Mouse (Mus musculus) midbrain, embryonic 16.5 days (tissue): Measurements from ENCODE around the gene 1500009C09Rik. TPM values are rescaled to one million over a fixed set of nuclear protein-coding genes. Genes with fewer than 3 reads are reported as not detected.

Source experiments
- ATAC-seq: fragments of 200-750 bp; cut with Nextera tagmentation; 2 replicates; pipeline ENCODE4 v1.8.0; 2017; ENCODE audit warnings: moderate TSS enrichment
- H3K27ac ChIP-seq: fragments of 300-500 bp; sonication (generic); 2 replicates; pipeline ENCODE4 v1.5.1; 2014; ENCODE audit warnings: mild to moderate bottlenecking, low read length, mixed read lengths
- H3K27me3 ChIP-seq: fragments of 300-500 bp; sonication (generic); 2 replicates; pipeline ENCODE4 v1.6.1; 2014; ENCODE audit warnings: low read depth, low read length, mixed read lengths; ENCODE audit not compliant: control insufficient read depth, insufficient read depth
- H3K36me3 ChIP-seq: fragments of 300-500 bp; sonication (generic); 2 replicates; pipeline ENCODE4 v1.6.1; 2014; ENCODE audit warnings: mild to moderate bottlenecking, low read length, moderate library complexity, mixed read lengths; ENCODE audit not compliant: control insufficient read depth, insufficient read depth
- H3K4me1 ChIP-seq: fragments of 300-500 bp; sonication (generic); 2 replicates; pipeline ENCODE4 v1.6.1; 2014; ENCODE audit warnings: mild to moderate bottlenecking, low read length, mixed read lengths; ENCODE audit not compliant: control insufficient read depth, insufficient read depth
- H3K4me2 ChIP-seq: fragments of 300-500 bp; sonication (generic); 2 replicates; pipeline ENCODE4 v1.6.1; 2014; ENCODE audit warnings: mild to moderate bottlenecking, low read length, mixed read lengths
- H3K4me3 ChIP-seq: fragments of 300-500 bp; sonication (generic); 2 replicates; pipeline ENCODE4 v1.5.1; 2014; ENCODE audit warnings: low read depth, mild to moderate bottlenecking, low read length, moderate library complexity, mixed read lengths
- H3K9ac ChIP-seq: fragments of 300-500 bp; sonication (generic); 2 replicates; pipeline ENCODE4 v1.6.1; 2014; ENCODE audit warnings: low read depth, low read length, mixed read lengths
- H3K9me3 ChIP-seq: fragments of 300-500 bp; sonication (generic); replicated peaks from 2 replicates; pipeline ENCODE4 v1.6.1; 2014; ENCODE audit warnings: mild to moderate bottlenecking, low read length, mixed read lengths; ENCODE audit not compliant: control insufficient read depth, poor library complexity, severe bottlenecking
- WGBS: fragments of 180-500 bp; shearing (Covaris S2); extraction: QIAGEN DNeasy Blood & Tissue Kit; methylation state at CpG from one replicate; pipeline ENCODE4 v1.1.7; 2014; 5-methylcytosine and 5-hydroxymethylcytosine counted together
- polyA plus RNA-seq: library from polyadenylated mRNA; unstranded; fragments of >200 nt; fragmentation: Nextera tagmentation; extraction: Ambion mirVana; gene quantifications from 2 replicates; pipeline ENCODE4 v1.2.1, GENCODE M21; 2015

1500009C09Rik gene
- polyA plus RNA-seq, 1 experiment from 2014 or later: 21.0 TPM

DNA sequence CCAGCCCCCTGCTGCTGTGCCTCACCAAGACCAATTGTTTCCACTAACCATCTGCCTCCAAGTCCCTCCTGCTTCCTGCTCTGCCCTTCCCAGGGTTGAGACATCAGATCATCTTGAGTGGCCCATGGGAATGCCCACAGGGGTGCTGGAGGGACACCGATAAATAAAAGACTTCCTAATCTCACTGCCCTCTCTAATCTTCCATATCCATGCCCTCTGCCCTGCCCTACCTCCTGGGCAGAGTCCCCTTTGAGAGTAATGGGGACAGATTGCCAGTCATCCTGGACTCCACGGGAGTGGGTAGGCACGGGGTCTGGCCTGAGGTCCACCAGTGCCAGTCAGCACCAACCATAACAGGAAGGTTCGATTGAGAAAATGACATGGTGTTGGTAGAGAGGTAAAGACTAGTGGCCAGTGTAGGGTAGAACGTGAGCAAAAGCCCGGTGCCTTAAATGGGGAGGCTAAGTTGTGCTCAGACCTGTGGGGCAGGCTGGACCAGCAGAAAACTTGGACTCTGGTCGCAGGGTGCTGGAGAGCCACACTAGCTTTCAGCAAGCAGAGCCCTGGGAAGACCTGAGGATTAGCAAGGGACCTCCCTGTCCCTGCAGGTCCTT, 27.5 kb upstream of the 1500009C09Rik start:
- H3K27me3 ChIP-seq: no peaks in the 10 kb centered on the region; the same call in 1 of the 2 replicates
- ATAC-seq: no peak; the same call in 1 of the 2 replicates
- H3K4me1 ChIP-seq: peaks cover 5% of the 10 kb centered on the region; the same call in 1 of the 2 replicates
- no peak overlapping the region for H3K27ac ChIP-seq
- peak overlapping the region; percentile 69; the same call in 1 of the 2 replicates for H3K4me2 ChIP-seq
- no peaks in the 10 kb centered on the region for H3K36me3 ChIP-seq
- WGBS: 38% methylated on average over 7 of the region's 7 CpGs
- H3K9ac ChIP-seq: no peak overlapping the region
- no peak overlapping the region for H3K4me3 ChIP-seq
- no peaks in the 10 kb centered on the region for H3K9me3 ChIP-seq

DNA sequence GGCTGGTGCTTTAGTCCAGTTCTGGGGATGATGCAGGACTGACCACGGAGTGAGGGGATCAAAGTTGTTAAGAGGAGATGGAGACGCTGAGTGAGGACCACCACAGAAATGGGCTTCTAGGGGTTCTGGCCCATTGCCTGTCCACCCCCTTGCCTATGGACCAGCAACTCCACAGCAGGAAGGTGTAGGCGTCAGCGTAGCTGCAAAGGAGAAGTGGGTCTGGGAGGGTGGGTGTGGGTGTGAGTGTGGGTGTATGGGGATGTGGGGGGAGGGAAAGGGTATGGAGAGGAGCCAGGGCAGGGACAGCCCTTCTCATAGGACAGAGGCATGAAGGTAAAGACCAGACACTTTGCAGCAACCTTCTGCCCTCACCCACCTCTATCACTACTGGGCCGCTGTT, 26.4 kb upstream of the 1500009C09Rik start:
- Histone ChIP-seq H3K4me2 (no peak overlapping the region), H3K36me3 (no peaks in the 10 kb centered on the region), H3K4me3 (no peak overlapping the region), H3K27me3 (no peaks in the 10 kb centered on the region; the same call in 1 of the 2 replicates), H3K9ac (no peak overlapping the region), H3K9me3 (no peaks in the 10 kb centered on the region), H3K4me1 (peaks cover 5% of the 10 kb centered on the region; the same call in 1 of the 2 replicates), H3K27ac (no peak overlapping the region)
- 86% methylated on average over 5 of the region's 5 CpGs for WGBS
- ATAC-seq: no peak

DNA sequence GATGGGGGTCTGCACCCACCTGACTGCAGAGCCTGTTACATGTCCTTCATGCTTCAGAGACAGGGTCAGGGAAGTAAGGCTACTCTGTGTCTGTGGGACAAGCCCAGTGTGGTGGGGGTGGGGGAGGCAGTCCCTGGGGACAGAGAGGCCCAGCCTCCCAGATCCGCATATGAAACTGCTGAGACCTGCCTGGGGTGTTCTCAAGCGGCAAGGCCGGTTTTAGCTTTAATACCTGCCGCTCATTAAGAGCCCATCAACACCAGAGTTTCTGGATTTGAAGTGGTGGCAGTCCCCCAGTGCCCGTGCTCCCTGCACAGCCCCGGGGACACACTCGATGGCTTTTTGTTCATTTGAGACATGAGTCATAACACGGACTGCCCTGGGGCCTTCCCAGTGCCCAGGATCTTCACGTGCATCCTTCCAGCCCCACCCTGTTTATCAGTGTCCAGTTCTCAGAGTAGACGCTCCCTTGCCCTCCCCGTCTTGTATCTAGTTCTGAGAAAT, 22.6 kb upstream of the 1500009C09Rik start:
- no peaks in the 10 kb centered on the region for H3K9me3 ChIP-seq
- 43% methylated on average over 11 of the region's 11 CpGs for WGBS
- 0 out of 2 replicates have a peak overlapping the region, but pooled peaks have one; percentile 20 for H3K9ac ChIP-seq

DNA sequence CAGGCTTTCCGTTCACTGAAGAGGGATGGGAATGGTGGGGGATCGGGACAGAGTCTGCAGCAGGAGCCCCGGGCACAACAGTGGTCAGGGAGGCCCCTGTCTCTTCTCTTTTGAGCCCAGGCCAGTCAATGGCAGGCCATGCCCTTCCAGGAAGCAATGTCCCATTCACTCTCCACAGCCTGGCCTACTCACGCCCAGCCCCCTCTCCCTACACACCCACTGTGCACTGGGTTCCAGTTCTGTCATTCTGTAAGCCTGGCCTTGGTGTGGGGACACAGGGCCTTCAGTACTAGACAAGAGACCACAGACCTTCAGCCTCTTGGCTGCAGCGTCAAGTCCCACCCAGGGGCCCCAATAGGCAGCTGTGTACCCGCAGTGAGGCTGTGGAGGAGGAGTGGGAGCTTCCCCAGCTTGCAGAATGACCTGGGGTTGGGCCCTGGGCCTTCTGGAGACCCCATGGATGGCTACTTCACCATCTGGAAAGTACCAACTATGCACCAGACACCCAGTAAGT, 22.0 kb upstream of the 1500009C09Rik start:
- no peak overlapping the region for H3K4me2 ChIP-seq
- no peaks in the 10 kb centered on the region for H3K36me3 ChIP-seq
- WGBS: 67% methylated on average over 6 of the region's 6 CpGs
- H3K27ac ChIP-seq: no peak overlapping the region
- no peak overlapping the region for H3K9ac ChIP-seq
- H3K27me3 ChIP-seq: no peaks in the 10 kb centered on the region
- ATAC-seq: no peak
- H3K4me1 ChIP-seq: no peaks in the 10 kb centered on the region
- no peak overlapping the region for H3K4me3 ChIP-seq
- no peaks in the 10 kb centered on the region for H3K9me3 ChIP-seq

More for the DNA sequence above, 22.6 kb upstream of the 1500009C09Rik start:
- no peaks in the 10 kb centered on the region for H3K36me3 ChIP-seq
- no peak for ATAC-seq
- no peaks in the 10 kb centered on the region for H3K27me3 ChIP-seq
- no peak overlapping the region for H3K27ac ChIP-seq
- no peak overlapping the region for H3K4me2 ChIP-seq
- H3K4me3 ChIP-seq: no peak overlapping the region
- H3K4me1 ChIP-seq: no peaks in the 10 kb centered on the region

- Histone ChIP-seq H3K36me3 (no peaks in the 10 kb centered on the region), H3K27me3 (no peaks in the 10 kb centered on the region), H3K4me3 (no peak overlapping the region), H3K9me3 (no peaks in the 10 kb centered on the region), H3K4me1 (no peaks in the 10 kb centered on the region), H3K9ac (no peak overlapping the region), H3K27ac (no peak overlapping the region), H3K4me2 (no peak overlapping the region)
- ATAC-seq: no peak
- WGBS: 76% methylated on average over 4 of the region's 4 CpGs
These were observed 21.1 kb upstream of the 1500009C09Rik start for GRCm38 (mm10) chr15:82231100-82231499.

DNA sequence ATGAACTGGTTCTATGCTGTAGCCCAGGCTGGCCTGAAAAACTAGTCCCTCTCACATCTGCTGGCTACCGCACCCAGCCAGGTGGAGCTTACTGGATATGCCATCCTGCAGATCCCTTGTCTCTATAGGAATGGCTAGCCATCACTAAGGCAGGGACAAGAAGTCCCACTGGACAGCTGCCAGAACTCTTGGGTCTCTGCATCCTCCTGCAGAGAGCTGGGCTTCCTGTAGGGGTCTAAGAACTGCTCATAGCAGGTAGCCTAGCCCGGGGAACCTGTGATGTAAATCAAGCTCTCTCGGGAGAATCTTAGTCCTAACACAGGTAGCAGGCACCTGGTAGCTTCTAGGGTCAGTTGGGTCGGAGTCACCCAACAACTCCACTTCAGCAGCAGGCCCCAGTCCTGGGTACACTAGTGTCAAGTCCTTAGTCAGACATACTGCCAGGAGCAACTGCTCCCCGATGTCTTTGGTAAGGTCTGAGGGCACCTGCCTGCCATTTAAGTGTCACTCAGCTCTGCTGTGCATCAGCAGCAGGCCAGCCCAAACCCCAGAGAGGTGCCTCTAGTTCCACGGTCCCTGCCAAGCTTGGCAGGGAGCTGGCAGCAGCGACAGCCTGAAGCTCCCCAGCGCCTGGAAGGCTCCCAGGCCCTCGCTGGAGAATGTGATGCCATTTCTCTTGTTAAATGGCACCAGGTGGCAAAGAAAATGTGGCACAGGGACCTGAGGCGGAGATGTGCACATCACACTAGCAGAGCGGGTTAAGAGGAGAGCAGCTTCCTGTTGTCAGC, 20.4 kb upstream of the 1500009C09Rik start:
- no peak for ATAC-seq
- WGBS: 63% methylated on average over 11 of the region's 11 CpGs
- no peak overlapping the region for H3K27ac ChIP-seq

GRCm38 (mm10) chr15:82232651-82233050, 19.5 kb upstream of the 1500009C09Rik start:
- no peak overlapping the region for H3K4me3 ChIP-seq
- WGBS: 69% methylated on average over 4 of the region's 4 CpGs
- ATAC-seq: no peak
- no peaks in the 10 kb centered on the region for H3K36me3 ChIP-seq
- H3K9ac ChIP-seq: no peak overlapping the region
- H3K27ac ChIP-seq: no peak overlapping the region
- no peaks in the 10 kb centered on the region for H3K4me1 ChIP-seq
- H3K9me3 ChIP-seq: no peaks in the 10 kb centered on the region
- no peak overlapping the region for H3K4me2 ChIP-seq
- no peaks in the 10 kb centered on the region for H3K27me3 ChIP-seq

More for the DNA sequence above, 20.4 kb upstream of the 1500009C09Rik start:
- H3K9me3 ChIP-seq: no peaks in the 10 kb centered on the region
- no peak overlapping the region for H3K4me2 ChIP-seq
- H3K4me3 ChIP-seq: no peak overlapping the region
- H3K9ac ChIP-seq: no peak overlapping the region
- H3K36me3 ChIP-seq: no peaks in the 10 kb centered on the region
- H3K27me3 ChIP-seq: no peaks in the 10 kb centered on the region
- no peaks in the 10 kb centered on the region for H3K4me1 ChIP-seq

- no peak for ATAC-seq
- Histone ChIP-seq H3K4me1 (no peaks in the 10 kb centered on the region), H3K9ac (no peak overlapping the region), H3K4me2 (no peak overlapping the region), H3K27ac (no peak overlapping the region), H3K27me3 (no peaks in the 10 kb centered on the region), H3K36me3 (no peaks in the 10 kb centered on the region), H3K9me3 (no peaks in the 10 kb centered on the region), H3K4me3 (no peak overlapping the region)
- 69% methylated on average over 10 of the region's 10 CpGs for WGBS
These were observed 16.5 kb upstream of the 1500009C09Rik start for GRCm38 (mm10) chr15:82235661-82236060.

DNA sequence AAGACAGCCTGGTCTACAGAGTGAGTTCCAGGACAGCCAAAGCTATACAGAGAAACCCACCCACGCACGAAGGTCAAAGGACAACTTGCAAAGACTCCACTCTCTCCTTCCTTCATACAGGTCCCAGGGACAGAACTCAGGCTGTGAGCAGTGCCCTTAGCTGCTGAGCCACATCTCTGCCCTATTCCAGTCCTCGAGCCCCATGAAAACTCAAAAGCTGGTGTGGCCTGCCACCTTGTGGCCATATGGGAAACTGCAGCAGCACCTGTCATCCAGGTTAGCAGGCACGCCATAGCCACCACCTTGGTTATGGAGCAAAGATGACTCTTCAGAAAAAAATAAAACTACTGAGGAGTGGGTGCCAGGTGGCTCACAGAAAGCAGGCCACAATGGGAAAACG, 15.6 kb upstream of the 1500009C09Rik start:
- Histone ChIP-seq H3K4me1 (no peaks in the 10 kb centered on the region), H3K4me2 (no peak overlapping the region), H3K27me3 (no peaks in the 10 kb centered on the region), H3K9me3 (no peaks in the 10 kb centered on the region), H3K27ac (no peak overlapping the region), H3K36me3 (no peaks in the 10 kb centered on the region), H3K4me3 (no peak overlapping the region), H3K9ac (no peak overlapping the region)
- ATAC-seq: peak; percentile 88
- 19% methylated on average over 5 of the region's 5 CpGs for WGBS
